9 mouse cellular contexts compared by ENCODE assay signal in the genomic region with DNA sequence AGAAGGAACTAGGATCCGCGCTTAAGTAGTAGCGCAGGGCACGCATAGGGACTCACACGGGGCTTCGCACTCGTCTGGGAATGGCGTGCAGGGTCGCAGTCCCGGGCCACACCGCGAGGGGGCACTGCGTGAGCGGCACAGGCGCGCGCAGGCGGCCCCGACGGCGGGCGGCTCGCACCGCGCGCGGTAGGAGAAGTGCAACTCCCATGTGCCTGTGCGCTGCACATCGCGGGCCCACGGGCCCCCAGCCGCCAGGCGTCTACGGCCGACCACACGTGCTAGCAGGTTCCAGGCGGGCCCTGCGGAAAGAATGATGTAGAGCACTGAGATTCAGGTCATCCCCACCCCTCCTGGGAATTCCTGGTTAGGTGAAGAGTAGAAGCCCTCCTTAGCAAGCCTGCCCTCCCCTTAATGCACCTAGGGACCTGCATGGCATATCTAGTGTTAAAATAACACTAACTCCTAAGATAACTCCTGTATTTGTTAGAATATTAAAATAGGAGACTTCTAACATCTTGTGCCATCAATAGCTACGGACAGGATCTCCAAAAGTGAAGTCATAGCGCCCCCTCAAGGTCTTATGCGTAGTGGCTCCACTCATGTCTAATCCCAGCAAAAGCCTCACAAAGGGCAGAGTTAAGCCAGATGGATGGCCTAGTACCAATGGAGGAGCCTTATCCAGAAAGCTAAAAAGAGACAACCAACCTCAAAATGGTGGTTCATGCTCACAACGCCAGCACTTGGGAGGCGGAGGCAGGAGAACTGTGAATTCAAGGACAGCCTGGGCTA. TPM values are rescaled to one million over a fixed set of nuclear protein-coding genes. Genes with fewer than 3 reads are reported as not detected.
DNase-seq lines count a peak whose midpoint lies in the region; ATAC-seq and TF ChIP-seq lines count a peak whose summit lies in the region.
"Had no signal": no experiment of that assay in that cellular context is flagged by ENCODE, and none has a peak within 500 bp of the region (broad histone marks: within the 10 kb centered on the region; RNA-seq: fewer than 3 reads in every experiment).

No protein-coding gene starts in this region.

- ATAC-seq in common myeloid progenitor, adult 5-6 weeks (replicated peaks; ENCODE audit: low read depth, poor library complexity, severe bottlenecking), result peak; percentile 43

- H3K4me1 ChIP-seq in ES-Bruce4 (ENCODE audit: control insufficient read depth, insufficient read depth, low read length), result no peaks in the 10 kb centered on the region

- H3K9me3 ChIP-seq in ES-Bruce4 (replicated peaks; ENCODE audit: control insufficient read depth, insufficient read depth, low read length, poor library complexity, severe bottlenecking), result no peaks in the 10 kb centered on the region

- peak overlapping the region; percentile 27 for H3K4me3 ChIP-seq in ES-Bruce4 (ENCODE audit: low read depth, low read length)

- no peaks in the 10 kb centered on the region for H3K27me3 ChIP-seq in ES-Bruce4 (ENCODE audit: control insufficient read depth, insufficient read depth, low read length, poor library complexity, severe bottlenecking)

- peak overlapping the region; percentile 54 for H3K9ac ChIP-seq in ES-Bruce4 (ENCODE audit: low read depth, poor library complexity, severe bottlenecking)

- DNase-seq in adrenal gland, adult (ENCODE audit: inconsistent age in 2 of 2, low spot score in 1 of 2), result peak; percentile 44 to 78
- DNase-seq in adrenal gland, adult 8-10 months, result no peak
- peak; percentile 59 for DNase-seq in heart, postnatal 4 days
- peak; percentile 38 for DNase-seq in layer of hippocampus, adult 9-10 months (ENCODE audit: low spot score)
- peak; percentile 82 for DNase-seq in mesoderm, embryonic 11.5 days (ENCODE audit: low read depth, low spot score)
- DNase-seq in telencephalon, adult 2 months (ENCODE audit: low read depth, low spot score), result peak; percentile 46

- peak; percentile 67 for TF ChIP-seq CTCF in ES-Bruce4 (IDR thresholded peaks at IDR 0.05; ENCODE audit: low read depth, low read length)

- no peaks in the 10 kb centered on the region for H3K36me3 ChIP-seq in ES-Bruce4 (ENCODE audit: control insufficient read depth, insufficient read depth, low read length, poor library complexity, severe bottlenecking)

- no peak overlapping the region for H3K27ac ChIP-seq in ES-Bruce4 (ENCODE audit: insufficient read depth, low read length)

- TF ChIP-seq EP300 in ES-Bruce4 (IDR thresholded peaks at IDR 0.05; ENCODE audit: insufficient read depth, low read depth, low read length), result no peak

- TF ChIP-seq POLR2A in ES-Bruce4 (IDR thresholded peaks at IDR 0.05; ENCODE audit: insufficient read depth, low read length), result no peak

RNA-seq across cellular contexts. Expression of a gene that starts 3.0 kb away (rescaled TPM):
- under 1 TPM; 0.14 to 0.62 (median 0.40) TPM for total RNA-seq in adrenal gland, adult 8-10 months (2022)
- polyA plus RNA-seq in ES-Bruce4 (2011; ENCODE audit: insufficient read depth, insufficient read length, low read depth, missing spikeins), result 9.5 and 10.5 TPM in 2 replicates
- not detected in 2 replicates for total RNA-seq in common myeloid progenitor, adult 5-6 weeks (2017)
- total RNA-seq in heart, postnatal 4 days (2021), result not detected

RNA-seq across cellular contexts. Expression of a gene that starts 8.0 kb away (rescaled TPM):
- total RNA-seq in adrenal gland, adult 8-10 months (2022), result under 1 TPM in 1 of 4 experiments, not detected in 3; 0.28 TPM
- polyA plus RNA-seq in ES-Bruce4 (2011; ENCODE audit: insufficient read depth, insufficient read length, low read depth, missing spikeins), result 0.70 and 3.2 TPM in 2 replicates
- not detected in 2 replicates for total RNA-seq in common myeloid progenitor, adult 5-6 weeks (2017)
- not detected for total RNA-seq in heart, postnatal 4 days (2021)
- polyA plus RNA-seq: C2C12 had no signal

RNA-seq across cellular contexts. Expression of a gene that starts 12.8 kb away (rescaled TPM):
- 10 to 100 TPM; 68.5 to 83.7 (median 71.2) TPM for total RNA-seq in adrenal gland, adult 8-10 months (2022)
- 70.5 and 76.4 TPM in 2 replicates for polyA plus RNA-seq in ES-Bruce4 (2011; ENCODE audit: insufficient read depth, insufficient read length, low read depth, missing spikeins)
- 49.6 and 63.8 TPM in 2 replicates for total RNA-seq in common myeloid progenitor, adult 5-6 weeks (2017)
- 10 to 100 TPM; 68.6 to 76.6 TPM for total RNA-seq in heart, postnatal 4 days (2021)

RNA-seq across cellular contexts. Expression of a gene that starts 21.5 kb away (rescaled TPM):
- 10 to 100 TPM; 17.2 to 19.9 (median 18.7) TPM for total RNA-seq in adrenal gland, adult 8-10 months (2022)
- polyA plus RNA-seq in ES-Bruce4 (2011; ENCODE audit: insufficient read depth, insufficient read length, low read depth, missing spikeins), result 8.5 and 8.8 TPM in 2 replicates
- 1.9 and 4.7 TPM in 2 replicates for total RNA-seq in common myeloid progenitor, adult 5-6 weeks (2017)
- total RNA-seq in heart, postnatal 4 days (2021), result 10 to 100 TPM in 1 of 2 experiments, 1 to 10 TPM in 1; 8.5 to 10.9 TPM

RNA-seq across cellular contexts. Expression of a gene that starts 31.4 kb away (rescaled TPM):
- total RNA-seq in adrenal gland, adult 8-10 months (2022), result 10 to 100 TPM; 22.6 to 28.2 (median 24.6) TPM
- polyA plus RNA-seq in ES-Bruce4 (2011; ENCODE audit: insufficient read depth, insufficient read length, low read depth, missing spikeins), result 17.2 and 17.3 TPM in 2 replicates
- 0.87 and 2.7 TPM in 2 replicates for total RNA-seq in common myeloid progenitor, adult 5-6 weeks (2017)
- 10 to 100 TPM; 13.7 to 19.7 TPM for total RNA-seq in heart, postnatal 4 days (2021)
